Mouse (Mus musculus): ENCODE data around the gene Gpcpd1.

GRCm38 (mm10) chr2:132517194-132517836, 70.2 kb downstream of the Gpcpd1 start:
- TF ChIP-seq CTCF (IDR thresholded peaks at IDR 0.05; ENCODE audit: control insufficient read depth, insufficient read depth, low read length) (no peak), POLR2A (IDR thresholded peaks at IDR 0.05; ENCODE audit: borderline replicate concordance, control insufficient read depth, low read depth, low read length) (no peak)

Measured in bone marrow, adult 2 months (tissue).